Mouse (Mus musculus) testis, postnatal 10 days (tissue): ENCODE results near the gene Noto.

Experiments used
- DNase-seq: peaks from one replicate; pipeline ENCODE4 v3.0.0; 2021; ENCODE audit warnings: low spot score

Noto gene

GRCm38 (mm10) chr6:85423836-85424379 is at the start of gene Noto:
Gene Noto (plus strand): TSS chr6:85423886.
- peak; percentile 52 for DNase-seq

GRCm38 (mm10) chr6:85373951-85374733 is 49.5 kb upstream of the Noto start, which contains the start of gene Rab11fip5:
Gene Rab11fip5 (minus strand): TSS chr6:85374634.
- peak; percentile 62 for DNase-seq

DNA sequence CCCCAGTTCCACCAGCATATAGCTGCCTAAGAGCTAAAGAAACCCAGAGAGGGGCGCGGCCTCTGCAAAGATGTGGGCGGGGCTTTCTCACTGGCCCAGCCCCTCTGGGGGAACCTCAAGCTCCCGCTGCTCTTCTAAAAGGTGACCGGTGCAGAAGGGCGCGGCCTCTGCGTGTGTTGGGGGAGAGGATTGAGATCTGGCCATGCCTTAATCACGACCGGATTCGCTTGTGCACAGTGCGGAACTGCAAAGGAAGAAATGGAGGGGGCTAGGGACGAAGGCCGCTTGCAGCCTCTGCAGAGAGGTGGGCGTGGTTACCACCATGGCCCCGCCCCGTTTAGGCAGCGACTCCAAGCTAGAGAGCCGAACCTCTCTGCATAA is 49.0 kb upstream of the Noto start:
- DNase-seq = peak; percentile 99

DNA sequence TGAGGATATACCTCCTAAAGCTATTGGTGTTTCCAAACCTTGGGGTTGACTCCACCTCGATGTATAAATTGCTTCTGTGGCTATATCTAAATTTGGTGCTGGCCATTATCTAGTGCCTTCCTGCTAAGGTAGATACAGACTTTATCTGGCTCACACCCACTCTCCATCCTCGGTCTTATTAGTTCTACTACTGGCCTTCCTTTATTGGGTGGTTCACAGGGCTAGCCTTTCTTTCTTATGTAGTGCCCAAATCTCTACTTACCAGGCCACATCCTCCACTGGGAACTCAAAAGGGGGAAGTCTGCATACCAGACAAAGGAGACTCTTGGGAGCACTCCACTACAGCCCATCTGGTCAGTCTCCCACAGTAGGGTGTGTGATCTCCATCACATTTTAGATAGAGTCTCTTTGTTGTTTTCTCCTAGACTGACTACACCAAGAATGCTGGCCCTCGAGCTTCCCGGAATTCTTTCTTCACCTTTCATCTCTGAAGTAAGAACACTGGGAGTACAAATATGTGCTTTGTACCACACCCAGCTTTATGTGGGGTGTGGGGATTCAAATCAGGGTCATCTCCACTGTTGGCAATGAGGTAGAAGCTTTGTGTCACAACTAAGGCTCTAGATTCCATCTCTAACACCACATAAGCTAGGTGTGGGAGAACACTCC is 46.5 kb upstream of the Noto start:
- DNase-seq = no peak

DNA sequence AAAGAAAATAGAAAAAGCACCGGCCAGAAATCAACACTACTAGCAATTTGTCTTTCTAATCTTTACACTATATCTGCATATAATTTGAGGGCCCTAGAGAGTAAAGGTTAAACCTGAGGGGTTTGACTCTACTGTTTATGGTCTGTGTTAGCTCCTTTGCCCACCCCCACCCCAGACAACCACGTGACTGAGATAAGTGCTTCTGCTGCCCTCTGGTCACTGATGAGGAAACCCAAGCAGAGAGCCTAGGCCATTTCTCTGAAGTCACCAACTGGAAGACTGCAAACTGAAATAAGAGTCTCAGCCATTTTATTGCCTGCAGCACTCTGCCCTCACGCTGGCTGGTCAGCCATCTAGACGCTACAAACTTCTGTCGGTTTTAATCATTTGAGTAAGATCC is 45.8 kb upstream of the Noto start:
- no peak for DNase-seq

GRCm38 (mm10) chr6:85378629-85379028 is 45.1 kb upstream of the Noto start:
- DNase-seq = no peak

- DNase-seq = peak; percentile 80
Measured at GRCm38 (mm10) chr6:85380201-85380900, 43.3 kb upstream of the Noto start.

- DNase-seq = peak; percentile 61
Measured at GRCm38 (mm10) chr6:85380901-85381647, 42.6 kb upstream of the Noto start.

DNA sequence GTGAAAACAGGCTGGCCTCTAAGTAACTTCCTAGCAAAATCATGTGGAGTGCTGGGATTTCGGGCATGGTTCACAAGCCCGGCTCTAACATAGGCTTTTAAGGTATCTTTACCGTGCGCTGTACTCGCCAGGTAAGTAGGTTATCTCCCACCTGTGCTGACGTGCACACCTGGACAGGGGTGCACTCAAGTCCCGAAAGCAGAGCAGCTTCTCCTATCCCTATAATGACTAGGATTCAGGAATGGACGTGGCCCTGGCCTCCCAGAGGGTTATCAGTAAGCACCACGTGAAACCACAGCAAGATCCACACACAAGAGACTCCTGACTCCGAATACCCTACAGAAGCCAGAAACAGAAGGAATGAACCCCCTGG is 42.1 kb upstream of the Noto start:
- no peak for DNase-seq

GRCm38 (mm10) chr6:85382791-85383190 is 40.9 kb upstream of the Noto start:
- no peak for DNase-seq

DNA sequence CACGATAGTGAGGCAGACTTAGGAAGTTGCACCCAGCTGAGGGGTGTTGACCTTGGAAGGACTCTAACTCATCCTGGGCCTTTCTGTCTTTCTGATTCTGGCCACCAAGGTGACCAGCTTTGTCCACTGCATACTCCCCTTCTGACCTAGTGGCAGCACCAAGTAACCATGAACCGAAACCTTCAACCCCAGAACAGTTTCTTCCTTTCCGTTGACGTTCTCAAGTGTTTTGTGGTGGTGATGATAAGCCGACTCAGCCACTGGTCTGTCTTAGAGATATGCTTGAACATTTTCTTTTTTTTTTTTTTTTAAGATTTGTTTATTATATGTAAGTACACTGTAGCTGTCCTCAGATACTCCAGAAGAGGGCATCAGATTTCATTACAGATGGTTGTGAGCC is 35.1 kb upstream of the Noto start:
- no peak for DNase-seq

- peak; percentile 87 for DNase-seq
Measured at GRCm38 (mm10) chr6:85391803-85392202, 31.9 kb upstream of the Noto start.

GRCm38 (mm10) chr6:85395360-85395759 is 28.3 kb upstream of the Noto start:
- no peak for DNase-seq

- no peak for DNase-seq
Measured at GRCm38 (mm10) chr6:85397165-85397564, 26.5 kb upstream of the Noto start.

DNA sequence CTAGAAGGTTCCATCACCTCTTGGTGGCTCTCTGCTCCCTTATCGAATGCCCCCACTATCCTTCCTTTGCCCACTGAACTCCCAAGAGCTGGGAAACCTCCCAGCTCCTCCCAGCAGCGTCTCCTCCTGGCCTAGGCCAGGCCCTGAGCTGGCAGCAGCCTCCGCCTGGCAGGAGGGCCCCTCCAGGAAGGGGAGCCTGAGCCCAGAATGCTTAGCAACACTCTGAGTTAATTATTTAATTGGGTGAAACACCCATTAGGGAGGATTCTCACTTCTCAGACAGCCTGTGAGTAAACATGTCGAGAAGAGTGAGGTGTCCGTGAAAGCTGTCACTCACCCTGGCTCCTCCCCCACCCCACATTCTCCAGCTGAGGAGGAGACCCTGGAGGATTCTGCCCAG is 24.0 kb upstream of the Noto start:
- no peak for DNase-seq

DNA sequence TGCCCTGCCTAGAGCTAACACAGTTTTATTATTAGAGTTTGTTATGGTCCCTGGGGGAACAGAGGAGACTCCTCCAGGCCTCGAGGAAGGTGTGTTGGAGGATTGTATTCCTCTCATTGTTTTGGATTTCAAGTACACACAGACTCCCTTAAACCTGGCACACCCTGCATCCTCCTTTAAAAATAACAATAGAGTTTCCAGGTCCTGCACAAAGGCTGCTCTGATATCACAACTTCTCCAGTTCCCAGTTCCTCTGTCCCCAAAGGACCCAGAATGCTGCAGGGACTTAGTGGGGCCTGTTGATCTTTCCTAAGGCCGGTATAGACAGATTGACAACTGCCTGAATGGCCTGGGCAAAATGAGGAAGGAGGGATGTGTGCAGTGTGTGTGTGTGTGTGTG is 21.1 kb upstream of the Noto start:
- DNase-seq = no peak

- no peak for DNase-seq
Measured at GRCm38 (mm10) chr6:85403039-85403438, 20.6 kb upstream of the Noto start.

- peak; percentile 47 for DNase-seq
Measured at GRCm38 (mm10) chr6:85409003-85409402, 14.7 kb upstream of the Noto start.

DNA sequence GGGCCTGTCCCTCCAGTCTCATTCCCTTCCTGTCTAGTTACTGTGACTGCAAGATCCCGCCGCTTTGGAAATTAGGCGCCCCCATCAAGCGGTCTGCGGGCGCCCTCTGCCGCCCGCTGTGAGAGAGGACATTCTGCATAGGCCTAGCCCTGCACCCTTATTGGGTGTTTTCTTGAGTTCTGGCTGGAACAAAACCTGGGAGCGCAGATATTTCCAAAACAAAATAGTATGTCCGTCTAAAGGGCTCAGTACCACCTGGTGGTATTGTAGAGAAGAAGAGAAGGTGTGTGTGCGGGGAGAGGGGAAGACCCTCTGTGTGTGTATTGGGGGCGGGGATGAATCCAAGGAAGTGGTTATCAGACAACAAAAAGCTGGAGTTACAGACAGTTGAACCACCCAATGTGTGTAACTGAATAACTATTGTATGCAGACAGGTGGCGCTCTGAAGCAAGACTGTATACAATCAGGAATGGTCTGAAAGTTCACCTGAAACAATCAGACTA is 12.9 kb upstream of the Noto start:
- DNase-seq = peak; percentile 74

GRCm38 (mm10) chr6:85415829-85416228 is 7.9 kb upstream of the Noto start:
- no peak for DNase-seq

- no peak for DNase-seq
Measured at GRCm38 (mm10) chr6:85419150-85419549, 4.5 kb upstream of the Noto start.
